In genomic region chr15:25984734-25985492, GRCm38 (mm10) we compare ENCODE assay signal across 7 mouse cellular contexts. TPM values are rescaled to one million over a fixed set of nuclear protein-coding genes. Genes with fewer than 3 reads are reported as not detected.
DNase-seq lines count a peak whose midpoint lies in the region; ATAC-seq and TF ChIP-seq lines count a peak whose summit lies in the region.

No protein-coding gene starts in this region.

- under 1% methylated on average over 68 of the region's 71 CpGs for WGBS in forebrain, embryonic 14.5 days
- WGBS in liver, embryonic 11.5 days, result under 1% methylated on average over 71 of the region's 71 CpGs
- WGBS in neural tube, embryonic 14.5 days, result under 1% methylated on average over 69 of the region's 71 CpGs

- H3K36me3 ChIP-seq in forebrain, embryonic 14.5 days (ENCODE audit: control insufficient read depth, insufficient read depth, low read length), result peaks cover 25% of the 10 kb centered on the region
- H3K36me3 ChIP-seq in liver, embryonic 11.5 days (ENCODE audit: control insufficient read depth, insufficient read depth, low read length), result peaks cover 8% of the 10 kb centered on the region; the same call in 1 of the 2 replicates
- H3K36me3 ChIP-seq in neural tube, embryonic 14.5 days (ENCODE audit: control insufficient read depth, insufficient read depth, low read length), result no peaks in the 10 kb centered on the region; the same call in 1 of the 2 replicates

- no peaks in the 10 kb centered on the region for H3K27me3 ChIP-seq in forebrain, embryonic 14.5 days (replicated peaks; ENCODE audit: control insufficient read depth, insufficient read depth, low read length)
- H3K27me3 ChIP-seq in liver, embryonic 11.5 days (replicated peaks; ENCODE audit: control insufficient read depth, insufficient read depth, low read length), result no peaks in the 10 kb centered on the region
- no peaks in the 10 kb centered on the region for H3K27me3 ChIP-seq in neural tube, embryonic 14.5 days (ENCODE audit: control insufficient read depth, insufficient read depth, low read length)

- no peak for ATAC-seq in forebrain, embryonic 14.5 days
- ATAC-seq in liver, embryonic 11.5 days (replicated peaks; ENCODE audit: low FRiP score), result no peak; the same call in 1 of the 2 replicates
- peak; percentile 30; the same call in 1 of the 2 replicates for ATAC-seq in neural tube, embryonic 14.5 days (ENCODE audit: low read depth)

- H3K27ac ChIP-seq in left cerebral cortex, adult 2 months, result peak overlapping the region; percentile 87
- peak overlapping the region; percentile 85 for H3K27ac ChIP-seq in forebrain, embryonic 14.5 days (ENCODE audit: low read depth, low read length)
- peak overlapping the region; percentile 91 for H3K27ac ChIP-seq in liver, embryonic 11.5 days (ENCODE audit: low read depth, low read length)
- peak overlapping the region; percentile 85 for H3K27ac ChIP-seq in neural tube, embryonic 14.5 days (ENCODE audit: low read depth, low read length)

- peak overlapping the region; percentile 98 for H3K4me3 ChIP-seq in left cerebral cortex, adult 2 months
- H3K4me3 ChIP-seq in forebrain, embryonic 14.5 days (ENCODE audit: low read depth, low read length), result peak overlapping the region; percentile 98
- H3K4me3 ChIP-seq in liver, embryonic 11.5 days (ENCODE audit: low read depth, low read length), result peak overlapping the region; percentile 98
- peak overlapping the region; percentile 96 for H3K4me3 ChIP-seq in neural tube, embryonic 14.5 days (ENCODE audit: low read depth, low read length)

- intact Hi-C loops in left cerebral cortex, adult 2 months (cut with DNase I), result no loop called here
- intact Hi-C loops in left cerebral cortex, postnatal 25 days (cut with DNase I), result no loop called here
- intact Hi-C loops in left cerebral cortex, postnatal 36 days (cut with DNase I), result no loop called here

- peak overlapping the region; percentile 92 for H3K9ac ChIP-seq in forebrain, embryonic 14.5 days (ENCODE audit: low read length)
- peak overlapping the region; percentile 92 for H3K9ac ChIP-seq in liver, embryonic 11.5 days (ENCODE audit: low read depth, low read length)
- peak overlapping the region; percentile 87 for H3K9ac ChIP-seq in neural tube, embryonic 14.5 days (replicated peaks; ENCODE audit: low read depth, low read length)

- TF ChIP-seq CTCF in left cerebral cortex, adult 2 months (IDR thresholded peaks at IDR 0.05), result no peak

- peak; percentile 14 to 58 for DNase-seq in left cerebral cortex, adult 2 months (ENCODE audit: extremely low spot score in 1 of 2, low spot score in 2 of 2)
- DNase-seq in left cerebral cortex, postnatal 25 days (ENCODE audit: low spot score in 2 of 2), result no peak
- peak; percentile 15 for DNase-seq in c-Kit-negative CD71-positive TER-119-positive erythroid progenitor cells, embryonic 14.5 days (ENCODE audit: low read depth, low spot score)
- no peak for DNase-seq in forebrain, embryonic 14.5 days (ENCODE audit: low spot score)
- DNase-seq in liver, embryonic 11.5 days (ENCODE audit: low spot score), result peak; percentile 42
- no peak for DNase-seq in left cerebral cortex, postnatal 36 days (ENCODE audit: low spot score in 2 of 2)

- H3K4me2 ChIP-seq in forebrain, embryonic 14.5 days (ENCODE audit: low read length), result peak overlapping the region; percentile 97
- peak overlapping the region; percentile 97 for H3K4me2 ChIP-seq in liver, embryonic 11.5 days
- peak overlapping the region; percentile 78 for H3K4me2 ChIP-seq in neural tube, embryonic 14.5 days (ENCODE audit: low read depth, low read length)

- H3K9me3 ChIP-seq in forebrain, embryonic 14.5 days (replicated peaks; ENCODE audit: control insufficient read depth, low read length), result no peaks in the 10 kb centered on the region
- H3K9me3 ChIP-seq in liver, embryonic 11.5 days (ENCODE audit: control insufficient read depth, low read length), result no peaks in the 10 kb centered on the region
- no peaks in the 10 kb centered on the region for H3K9me3 ChIP-seq in neural tube, embryonic 14.5 days (ENCODE audit: control insufficient read depth, low read length)

- peaks cover 13% of the 10 kb centered on the region for H3K4me1 ChIP-seq in forebrain, embryonic 14.5 days (ENCODE audit: control insufficient read depth, insufficient read depth, low read length)
- peaks cover 11% of the 10 kb centered on the region for H3K4me1 ChIP-seq in liver, embryonic 11.5 days (replicated peaks; ENCODE audit: control insufficient read depth, insufficient read depth, low read length)
- H3K4me1 ChIP-seq in neural tube, embryonic 14.5 days (ENCODE audit: control insufficient read depth, insufficient read depth, low read length), result peaks cover 16% of the 10 kb centered on the region

RNA-seq across cellular contexts. Expression of gene Zfp622, which starts 0.7 kb away (rescaled TPM):
- total RNA-seq in left cerebral cortex, adult 2 months (2021), result 10 to 100 TPM; 47.7 to 52.4 TPM
- total RNA-seq in left cerebral cortex, postnatal 25 days (2021), result 10 to 100 TPM; 42.5 to 42.6 TPM
- polyA plus RNA-seq in forebrain, embryonic 14.5 days (2014; fragmentation: Nextera tagmentation; extraction: Ambion mirVana), result 24.6 and 29.9 TPM in 2 replicates
- 27.9 and 30.3 TPM in 2 replicates for polyA plus RNA-seq in liver, embryonic 11.5 days (2014; fragmentation: Nextera tagmentation; extraction: Ambion mirVana)
- 37.7 and 41.2 TPM in 2 replicates for polyA plus RNA-seq in neural tube, embryonic 14.5 days (2014; fragmentation: Nextera tagmentation; extraction: Ambion mirVana)
- total RNA-seq in left cerebral cortex, postnatal 36 days (2021), result 10 to 100 TPM; 38.7 to 46.1 TPM

Comparison
In these comparisons a context has a peak if more than half of its experiments do, and no peak if none do; other contexts are left out.
1. DNase-seq: peak in left cerebral cortex, adult 2 months (2 of 2), c-Kit-negative CD71-positive TER-119-positive erythroid progenitor cells, embryonic 14.5 days (single experiment) and liver, embryonic 11.5 days (single experiment); none in left cerebral cortex, postnatal 25 days (0 of 2), forebrain, embryonic 14.5 days (single experiment) and left cerebral cortex, postnatal 36 days (0 of 2).
2. Peak in every context shown above with its lines, with median percentiles within 50 percentile points of each other: H3K27ac ChIP-seq, H3K4me3 ChIP-seq, H3K4me2 ChIP-seq and H3K9ac ChIP-seq.